Mouse (Mus musculus) layer of hippocampus, postnatal 14 days (tissue): ENCODE measurements at regions not wholly inside any gene's neighbourhood (a gene's known extent, or its start where the extent isn't known, plus 50 kb on each side); places are given as distances from the start of the nearest gene placed in this dataset.
A peak's percentile ranks its signal among the peaks of the same experiment; 100 is the strongest.

Experiments used
- DNase-seq, 2 experiments: peaks; one replicate each; pipeline ENCODE4 v3.0.0; 2021 to 2022; ENCODE audit warnings: low spot score in 2 of 2, mixed read lengths in 1 of 2

DNA sequence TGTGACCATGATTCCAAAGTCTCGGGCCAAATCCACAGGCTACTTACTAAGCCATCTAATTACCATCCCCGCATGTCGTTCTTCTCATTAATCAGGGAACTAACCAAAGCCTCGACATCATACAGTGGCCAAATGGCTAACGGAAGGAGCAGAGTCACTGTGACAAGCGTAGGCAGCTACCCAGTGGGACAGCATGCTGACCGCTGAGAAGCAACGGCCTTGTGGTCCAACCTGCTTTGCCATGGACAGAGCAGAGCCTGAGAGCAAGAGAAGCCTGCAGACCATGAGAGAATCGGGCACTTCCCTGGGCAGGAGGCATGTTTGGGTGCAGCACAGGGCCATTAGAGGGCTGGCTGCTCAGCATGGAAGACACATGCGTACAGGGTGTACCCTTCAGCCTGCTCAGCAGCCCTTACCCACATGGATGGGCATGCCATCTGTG is 268.5 kb upstream of the Atp2b1 start:
- peak; percentile 29 to 35 for DNase-seq

DNA sequence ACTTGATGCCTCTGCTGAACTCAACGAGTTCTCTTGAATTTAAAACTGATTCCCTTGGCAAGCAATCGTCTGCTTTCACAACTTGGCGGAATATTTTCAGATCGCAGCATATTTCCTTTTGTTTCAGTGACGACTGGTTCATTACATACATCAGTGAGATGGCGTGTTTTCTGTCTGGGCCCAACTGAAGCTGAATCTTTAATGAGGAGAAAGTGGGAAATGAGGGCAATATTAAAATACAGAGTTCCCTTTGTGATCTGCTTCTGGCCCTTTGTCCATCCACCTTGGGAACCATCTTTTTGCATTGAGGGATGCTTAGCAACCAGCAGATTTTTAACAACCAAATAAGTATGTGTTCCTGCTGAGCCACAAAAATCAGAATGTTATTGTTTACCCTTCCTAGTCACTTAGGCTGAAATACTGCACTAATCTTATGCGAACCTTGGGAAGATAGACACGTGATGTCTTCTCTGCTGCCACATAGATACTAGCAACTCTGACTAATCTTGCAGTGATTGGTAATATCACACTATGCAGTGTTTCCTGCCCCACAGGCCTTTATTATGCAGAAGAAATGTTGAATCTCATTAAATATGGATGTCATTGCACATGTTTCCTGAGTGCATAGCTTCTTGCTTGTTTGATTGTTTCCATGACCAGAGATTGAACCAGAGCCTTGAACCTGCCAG is 267.8 kb upstream of the Atp2b1 start:
- DNase-seq = peak in 1 of 2 experiments; percentile 65

DNA sequence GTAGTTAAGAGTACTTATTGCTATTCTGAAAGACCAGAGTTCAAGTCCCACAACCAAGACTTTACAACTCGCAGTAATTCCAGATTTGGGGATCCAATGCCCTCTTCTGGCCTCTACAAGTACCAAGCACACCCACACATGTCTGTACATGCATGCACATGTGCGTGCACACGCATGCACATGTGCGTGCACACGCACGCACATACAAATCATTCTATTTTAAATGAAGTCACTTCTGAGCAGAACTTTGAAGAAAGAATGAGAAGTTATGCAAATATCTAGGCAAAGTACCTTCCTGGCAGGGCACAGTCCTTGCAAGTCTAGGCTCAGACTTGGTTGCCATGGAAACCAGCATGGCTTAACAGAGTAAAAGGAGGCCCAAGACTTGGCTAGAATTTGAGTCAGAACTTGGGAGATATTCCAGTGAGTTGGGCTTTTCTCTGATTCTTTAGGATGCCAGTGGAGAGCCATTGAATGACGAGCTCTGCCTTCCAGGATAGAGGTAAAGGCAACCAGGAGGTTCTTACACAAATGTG is 265.4 kb upstream of the Atp2b1 start:
- no peak for DNase-seq

DNA sequence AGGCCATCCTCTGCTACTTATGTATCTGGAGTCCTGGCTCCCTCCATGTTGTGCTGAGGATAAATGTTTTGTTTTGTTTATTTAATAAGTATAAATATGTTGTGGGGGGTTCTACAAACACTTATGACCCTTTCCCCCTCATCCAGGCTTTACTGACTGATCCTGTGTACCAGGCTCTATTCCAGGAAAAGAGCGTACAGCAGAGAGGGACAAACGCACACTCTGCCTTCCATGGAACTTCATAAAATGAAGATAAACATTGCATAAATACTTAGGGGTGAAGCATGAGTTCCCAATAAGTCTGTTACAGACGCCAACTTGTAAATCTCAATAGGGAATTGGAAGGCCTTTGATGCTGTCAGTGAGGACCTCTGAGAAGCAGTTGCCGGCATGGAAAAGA is 263.7 kb upstream of the Atp2b1 start:
- no peak for DNase-seq

- no peak for DNase-seq
These were observed 263.1 kb upstream of the Atp2b1 start for GRCm38 (mm10) chr10:98651127-98651526.

GRCm38 (mm10) chr10:98651599-98651998 is 262.6 kb upstream of the Atp2b1 start:
- DNase-seq = no peak

DNA sequence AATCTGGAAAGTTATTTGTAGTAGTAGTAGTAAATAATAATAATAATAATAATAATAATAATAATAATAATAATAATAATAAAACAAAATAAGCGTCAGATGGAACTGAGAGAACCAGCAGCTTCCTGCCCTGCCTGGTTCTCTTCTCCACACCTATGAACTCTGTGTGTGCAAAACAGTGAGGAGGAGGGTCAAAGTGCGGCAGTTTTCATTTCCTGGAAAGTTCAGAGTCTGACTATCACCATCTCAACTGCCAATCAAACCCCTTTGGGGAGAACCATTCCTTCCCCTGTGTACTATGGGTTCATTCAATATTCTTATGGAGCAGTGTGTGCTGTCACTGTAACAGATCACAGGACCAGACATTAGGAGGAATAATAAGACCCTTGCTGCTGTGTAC is 262.1 kb upstream of the Atp2b1 start:
- no peak for DNase-seq

DNA sequence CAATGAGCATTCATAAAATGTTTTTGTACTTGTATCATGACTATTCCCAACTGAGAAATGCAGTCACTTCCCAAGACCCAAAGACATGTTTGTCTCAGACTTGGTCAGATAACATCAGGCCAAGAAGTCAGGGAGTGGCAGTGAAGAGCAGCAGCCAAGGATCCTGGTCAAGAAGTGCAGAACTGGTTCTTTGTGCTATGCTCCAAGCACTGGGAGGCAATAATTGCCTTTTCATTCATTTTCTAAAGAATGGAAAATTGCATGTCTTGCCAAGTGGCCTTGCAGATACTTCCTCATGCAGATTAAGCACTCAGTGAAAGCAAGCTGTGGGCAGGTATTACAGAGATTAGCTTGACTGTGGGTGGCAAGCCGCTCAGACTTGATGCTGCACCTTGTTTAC is 253.5 kb upstream of the Atp2b1 start:
- DNase-seq = no peak

- no peak for DNase-seq
These were observed 248.2 kb upstream of the Atp2b1 start for GRCm38 (mm10) chr10:98665936-98666505.

DNA sequence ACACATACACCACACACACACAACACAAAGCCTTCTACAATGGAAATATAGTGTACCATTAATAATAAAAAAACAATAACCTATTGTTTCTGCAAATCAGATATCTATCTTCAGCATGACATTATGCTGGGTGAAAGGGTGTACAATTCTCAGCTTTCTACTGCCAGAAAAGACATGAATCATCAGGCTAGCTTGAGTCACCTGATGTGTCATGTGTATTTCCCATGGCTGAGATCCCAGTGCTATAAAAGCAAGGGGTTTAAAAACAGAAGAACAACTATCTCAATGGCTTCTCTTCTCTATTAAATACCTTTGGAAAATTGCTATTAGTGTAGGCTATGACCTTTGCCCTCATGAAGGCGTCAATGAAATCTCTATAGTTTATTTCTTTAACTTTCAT is 246.5 kb upstream of the Atp2b1 start:
- DNase-seq = no peak

DNA sequence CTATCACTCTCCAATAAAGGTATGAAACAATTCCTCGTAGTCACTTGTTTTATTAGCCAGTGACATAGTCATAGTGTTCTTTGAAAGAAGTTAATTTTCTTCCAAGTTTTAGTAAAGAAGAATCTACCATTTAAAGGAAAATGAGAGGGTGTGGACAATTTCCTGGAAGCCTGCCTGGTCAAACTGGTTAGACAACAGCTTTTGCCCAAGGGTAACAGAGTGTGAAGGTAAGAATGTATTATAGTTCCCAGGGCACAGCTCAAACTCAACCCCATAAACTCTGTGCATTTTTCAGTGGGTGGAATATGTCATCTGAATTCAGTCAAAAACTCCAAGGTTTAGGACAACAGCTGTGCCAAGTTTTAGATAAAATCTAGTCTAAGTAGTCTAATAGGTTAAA is 240.1 kb upstream of the Atp2b1 start:
- no peak for DNase-seq

DNA sequence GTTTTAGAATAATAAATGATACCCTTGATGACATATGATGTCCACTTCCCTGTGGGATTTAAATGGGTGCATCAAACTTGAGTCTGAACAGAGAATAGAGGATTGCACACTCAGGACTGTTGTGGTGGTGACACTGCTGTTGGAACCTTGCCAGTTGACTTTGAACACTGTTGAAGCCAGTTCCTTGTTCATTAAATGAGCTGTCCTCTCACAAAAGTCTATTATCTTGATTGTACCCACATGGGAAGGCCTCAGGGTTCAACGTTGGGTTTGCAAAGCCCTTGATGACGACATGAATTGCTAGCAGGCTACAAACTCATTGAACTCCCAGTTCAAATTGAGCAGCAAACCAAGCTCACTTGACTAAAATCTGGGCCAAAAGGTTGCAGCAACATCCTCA is 237.3 kb upstream of the Atp2b1 start:
- DNase-seq = no peak

DNA sequence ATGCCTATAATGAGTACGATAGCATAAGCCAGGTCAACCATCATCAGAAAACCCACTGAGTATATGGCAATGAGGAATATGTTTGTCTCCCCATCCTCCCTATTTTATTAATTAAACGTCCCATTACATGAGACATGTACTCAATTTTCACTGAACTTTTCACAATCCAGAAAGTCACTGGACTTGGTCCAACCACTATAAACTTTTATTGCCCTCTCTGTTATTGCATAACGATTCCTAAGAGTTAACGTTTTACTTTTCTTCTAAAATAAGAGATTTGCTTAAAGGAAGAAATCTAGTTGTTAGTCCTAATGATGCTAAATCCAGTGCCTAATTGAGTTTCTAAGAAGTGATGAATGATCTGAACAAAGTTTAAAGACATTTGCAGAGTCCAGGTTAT is 236.0 kb upstream of the Atp2b1 start:
- no peak for DNase-seq

DNA sequence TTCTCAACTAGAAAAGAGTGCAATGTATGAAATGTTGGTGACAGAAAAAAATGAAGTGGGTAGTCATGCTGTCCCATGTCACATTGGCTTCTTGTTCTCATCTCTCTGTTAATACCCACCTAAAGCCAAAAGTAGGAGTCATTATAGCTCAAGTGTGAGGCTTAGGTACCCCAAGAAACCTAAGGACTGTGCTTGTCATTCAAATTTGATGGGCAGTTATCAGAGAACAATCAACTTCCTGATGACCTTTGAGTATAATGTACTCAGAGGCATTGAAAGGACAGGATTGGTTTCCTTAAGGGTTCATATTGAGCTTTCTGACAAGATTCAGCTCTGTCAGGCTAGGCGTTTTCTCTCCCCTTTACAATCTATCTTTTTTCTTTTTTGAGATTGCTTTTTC is 231.8 kb upstream of the Atp2b1 start:
- DNase-seq = no peak

DNA sequence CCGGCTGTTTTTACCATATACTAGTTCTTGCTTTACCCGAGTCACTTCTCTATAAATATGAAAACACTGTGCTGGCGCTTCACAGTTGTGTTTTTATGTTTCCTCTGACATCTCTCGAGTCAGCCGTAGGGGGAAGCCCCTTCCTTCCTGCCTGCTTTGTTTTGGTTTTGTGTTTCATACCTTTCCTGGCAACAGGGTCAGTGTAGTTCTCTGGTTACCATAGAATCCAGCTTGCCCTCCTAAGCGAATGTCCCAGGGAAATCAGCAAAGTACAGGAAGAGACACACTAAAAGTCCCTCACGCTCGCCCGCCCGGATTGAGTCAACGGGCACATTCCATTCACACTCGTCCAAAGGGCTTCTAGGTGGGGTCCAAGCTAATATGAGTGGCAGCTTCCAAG is 230.0 kb upstream of the Atp2b1 start:
- DNase-seq = no peak

DNA sequence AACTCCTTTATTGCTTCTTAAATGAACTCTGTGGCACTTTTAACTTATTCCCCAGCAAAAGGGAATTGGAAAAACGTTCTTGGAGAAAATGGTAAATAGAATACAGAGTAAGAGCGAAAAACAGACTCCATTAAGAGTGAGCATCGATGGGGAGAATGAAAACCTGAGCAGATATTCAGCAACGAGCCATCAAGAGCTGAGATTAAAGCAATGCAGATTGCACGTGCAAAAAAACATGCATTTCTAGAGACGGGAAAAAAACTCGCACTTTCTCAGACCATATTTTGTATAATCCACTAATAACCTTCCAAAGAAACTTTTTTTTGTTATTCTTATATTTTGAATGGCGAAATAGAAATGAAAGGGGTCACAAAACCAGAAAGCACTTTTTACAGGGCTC is 229.5 kb upstream of the Atp2b1 start:
- no peak for DNase-seq

GRCm38 (mm10) chr10:98685739-98686138 is 228.5 kb upstream of the Atp2b1 start:
- no peak for DNase-seq

GRCm38 (mm10) chr10:98686370-98686769 is 227.8 kb upstream of the Atp2b1 start:
- DNase-seq = no peak

DNA sequence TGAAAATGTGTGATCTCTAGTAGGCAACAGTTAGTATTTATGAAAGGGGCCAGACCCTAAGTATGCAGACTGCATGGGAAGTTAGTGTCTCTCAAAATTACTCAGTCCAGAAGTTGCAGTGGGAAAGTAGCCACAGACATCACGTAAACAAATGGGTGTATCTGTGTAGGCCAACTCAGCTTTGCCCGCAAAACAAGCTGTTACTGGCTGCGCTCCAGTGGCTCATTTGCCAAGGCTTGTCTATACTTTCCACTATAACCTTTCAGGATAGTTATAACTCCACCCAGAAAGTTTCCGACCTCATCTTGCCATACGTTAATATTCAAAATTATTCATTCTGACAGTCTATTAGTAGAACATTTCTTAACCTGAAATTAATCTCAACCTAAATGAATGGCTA is 222.4 kb upstream of the Atp2b1 start:
- no peak for DNase-seq

DNA sequence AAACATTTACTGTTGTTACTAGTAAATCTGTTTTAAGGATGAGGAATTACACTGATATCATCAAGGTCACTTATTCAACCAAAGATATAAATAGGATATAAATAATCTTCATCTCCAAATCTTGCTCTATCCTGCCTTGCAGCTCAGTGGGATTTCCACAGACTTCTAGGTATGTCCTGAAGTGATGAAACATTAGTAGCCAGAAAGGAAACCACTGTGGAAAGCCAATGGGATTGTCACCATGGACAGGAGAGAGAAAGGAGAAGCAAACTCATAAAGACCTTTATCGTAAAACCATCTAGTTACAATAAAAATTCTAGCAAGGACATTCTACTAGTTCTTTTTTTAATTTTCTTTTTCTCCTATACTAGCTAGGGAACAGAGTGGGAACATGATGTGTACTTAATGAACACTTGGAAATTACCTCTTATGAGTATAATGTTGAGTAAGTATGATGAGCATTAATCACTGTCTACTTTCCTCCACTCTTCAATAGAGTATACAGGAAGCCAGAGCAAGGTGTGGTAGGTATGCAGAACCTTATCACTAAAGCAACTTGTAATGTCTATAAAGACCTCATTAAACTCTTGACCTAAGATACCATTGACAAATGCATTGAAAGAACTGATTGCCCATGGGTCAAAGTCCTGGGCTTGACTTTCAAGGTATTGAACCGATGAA is 219.4 kb upstream of the Atp2b1 start:
- no peak for DNase-seq

GRCm38 (mm10) chr10:98695371-98695725 is 218.9 kb upstream of the Atp2b1 start:
- no peak for DNase-seq

- no peak for DNase-seq
These were observed 216.3 kb upstream of the Atp2b1 start for GRCm38 (mm10) chr10:98697866-98698265.

GRCm38 (mm10) chr10:98699579-98699978 is 214.6 kb upstream of the Atp2b1 start:
- no peak for DNase-seq
